Mouse (Mus musculus): ENCODE data around the gene Gm43064.

Gm43064 gene

GRCm38 (mm10) chr3:103808891-103809798 is at the start of gene Gm43064, which contains the start of the genes Dclre1b and Ap4b1:
Gm43064 (plus strand) TSS chr3:103809573.
Dclre1b (minus strand) TSS chr3:103809444.
Ap4b1 (plus strand) TSS chr3:103809520.
- in situ Hi-C loops (cut with MboI, MseI): loop anchor here (25.0 kb wide), 1 partner anchor 628 kb away; no protein-coding TSS in a partner anchor

GRCm38 (mm10) chr3:103766789-103767188 is 42.6 kb upstream of the Gm43064 start:
- in situ Hi-C loops (cut with MboI, MseI): no loop called here

DNA sequence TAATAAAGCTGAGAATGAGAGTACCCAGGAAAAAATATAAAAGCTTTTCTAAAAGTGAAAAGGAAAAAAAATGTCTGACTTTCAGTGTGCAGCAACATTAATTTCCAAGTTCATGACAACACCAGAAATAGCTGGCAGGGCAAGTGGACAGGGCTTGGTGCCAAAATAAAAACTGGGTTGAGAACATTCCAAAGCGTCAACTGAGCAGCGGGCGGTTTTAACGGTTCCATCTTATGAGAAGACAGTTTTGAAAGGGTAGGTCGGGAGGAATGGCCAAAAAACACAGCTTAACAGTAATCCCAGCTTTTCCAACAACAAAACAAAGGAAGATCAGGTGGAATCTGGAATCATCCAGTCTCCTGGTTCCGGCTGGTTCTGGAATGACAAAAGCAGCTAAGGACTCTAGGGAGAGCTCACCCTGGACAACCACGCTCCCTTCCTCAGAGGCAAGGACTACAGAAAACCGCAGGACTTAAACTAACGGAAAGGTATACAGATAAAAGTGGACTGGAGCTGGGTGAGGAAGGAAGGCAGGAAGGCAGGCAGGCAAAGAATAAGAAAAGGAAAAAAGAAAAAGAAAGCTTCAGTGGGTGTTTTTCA is 37.7 kb upstream of the Gm43064 start:
- in situ Hi-C loops (cut with MboI, MseI): no loop called here

DNA sequence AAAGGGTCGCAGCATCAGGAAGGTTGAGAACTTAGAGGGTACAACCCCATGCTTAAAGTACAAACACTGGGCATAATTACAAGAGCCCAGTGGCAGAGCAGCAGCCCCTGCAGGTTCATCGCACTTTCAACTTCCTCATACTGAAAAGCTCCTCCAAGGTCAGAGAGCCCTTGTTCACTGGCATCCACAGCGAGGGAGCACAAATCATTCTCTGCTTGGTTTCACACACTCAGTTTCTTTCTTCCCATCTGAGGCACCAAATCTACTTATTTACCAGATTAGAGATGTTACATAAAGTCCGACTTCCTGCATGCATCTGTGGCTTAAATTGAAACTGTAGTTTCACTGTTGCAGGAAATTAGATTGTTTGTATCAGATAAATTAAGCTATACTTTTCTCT is 36.5 kb upstream of the Gm43064 start:
- in situ Hi-C loops (cut with MboI, MseI): no loop called here

DNA sequence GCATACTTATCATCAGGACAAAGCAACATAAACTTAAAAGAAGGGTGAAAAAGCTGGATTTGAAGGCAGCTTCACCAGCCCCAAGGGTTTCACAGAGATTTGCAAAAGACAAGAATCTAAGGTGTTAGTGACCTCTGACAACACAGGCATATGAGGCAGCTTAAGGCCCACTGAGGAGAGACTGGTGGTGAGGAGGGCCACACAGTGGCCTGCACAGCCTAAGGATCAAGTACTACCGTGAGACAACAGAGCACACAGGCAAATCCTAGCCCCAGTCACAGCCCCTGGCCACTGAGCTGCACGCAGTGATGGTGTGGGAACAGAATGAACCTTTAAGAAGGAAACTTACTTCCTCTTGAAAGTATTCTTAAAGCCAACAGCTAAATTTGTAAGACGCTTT is 35.9 kb upstream of the Gm43064 start:
- in situ Hi-C loops (cut with MboI, MseI): no loop called here

DNA sequence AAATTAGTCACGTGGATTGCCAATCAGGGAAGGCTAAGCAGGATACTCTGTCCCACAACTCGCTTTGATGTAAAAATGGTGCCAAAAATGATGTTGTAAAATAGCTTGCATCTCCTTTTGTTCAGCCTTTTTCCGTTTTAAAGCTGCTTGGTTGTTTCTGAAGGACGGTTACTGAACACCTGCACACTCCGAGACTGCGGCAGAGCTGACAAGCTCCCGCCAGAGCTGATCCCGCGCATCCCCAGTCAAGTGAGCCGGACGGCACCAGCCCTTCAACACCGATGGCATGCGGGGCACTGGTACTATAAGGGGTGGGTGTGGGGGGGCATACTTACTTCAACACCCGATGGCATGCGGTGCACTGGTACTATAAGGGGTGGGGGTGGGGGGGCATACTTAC is 35.4 kb upstream of the Gm43064 start:
- in situ Hi-C loops (cut with MboI, MseI): no loop called here

- in situ Hi-C loops (cut with MboI, MseI): no loop called here
These were observed 31.4 kb upstream of the Gm43064 start for GRCm38 (mm10) chr3:103777940-103778339.

DNA sequence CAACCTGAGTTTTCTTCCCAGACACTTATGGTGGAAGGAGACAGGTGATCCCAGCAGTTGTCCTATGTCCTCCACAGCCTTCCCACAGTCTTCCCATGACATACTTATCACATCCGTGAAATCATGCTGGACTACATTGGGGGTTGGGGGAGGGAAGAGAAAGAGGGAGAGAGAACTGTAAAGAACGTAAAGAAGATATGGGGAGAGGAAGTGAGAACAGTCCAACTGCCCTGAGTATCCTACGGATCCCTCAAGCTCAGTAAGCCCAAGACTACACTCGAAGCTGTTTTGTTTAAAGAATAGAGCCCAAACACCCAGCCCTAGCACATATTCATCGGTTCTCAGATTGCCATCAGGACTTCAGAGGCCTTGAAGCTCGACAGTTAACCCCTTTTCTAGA is 30.7 kb upstream of the Gm43064 start:
- in situ Hi-C loops (cut with MboI, MseI): no loop called here

GRCm38 (mm10) chr3:103779183-103779582 is 30.2 kb upstream of the Gm43064 start:
- in situ Hi-C loops (cut with MboI, MseI): no loop called here

DNA sequence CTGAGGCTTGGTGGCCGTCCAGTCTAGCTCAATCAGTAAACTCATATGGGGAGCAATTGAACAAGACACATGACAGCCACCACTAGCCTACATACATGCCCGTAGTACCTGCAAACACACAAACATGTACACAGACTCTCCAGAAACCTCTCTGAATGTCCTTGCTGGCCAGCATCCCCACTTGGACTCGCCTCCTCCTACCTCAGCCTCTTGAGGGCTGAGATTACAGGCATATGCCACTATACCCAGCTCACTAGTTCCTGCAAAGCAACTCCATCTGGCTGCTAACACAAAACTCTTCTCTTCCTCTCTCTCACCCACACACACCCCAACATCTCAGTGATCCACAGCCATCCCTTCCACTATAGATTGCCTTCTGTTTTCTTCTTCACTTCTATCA is 29.1 kb upstream of the Gm43064 start:
- in situ Hi-C loops (cut with MboI, MseI): no loop called here

DNA sequence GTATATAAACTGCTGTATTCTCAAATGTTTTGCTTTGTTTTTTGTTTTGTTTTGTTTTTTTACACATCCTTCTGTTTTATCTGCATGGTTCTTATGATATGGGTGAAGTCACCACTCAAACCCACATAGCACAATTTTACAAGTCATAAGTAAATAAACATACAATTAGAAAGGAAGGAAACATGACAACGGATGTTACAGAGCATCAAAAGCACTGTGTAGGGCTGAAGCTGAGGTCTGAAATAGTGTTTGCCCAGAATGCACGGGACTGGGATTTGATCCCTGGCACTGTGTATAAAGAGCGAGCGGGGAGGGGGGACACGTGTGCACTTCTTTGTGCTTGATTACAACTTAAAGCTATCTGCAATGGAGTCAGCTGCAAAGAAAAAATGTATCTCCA is 28.6 kb upstream of the Gm43064 start:
- in situ Hi-C loops (cut with MboI, MseI): no loop called here

DNA sequence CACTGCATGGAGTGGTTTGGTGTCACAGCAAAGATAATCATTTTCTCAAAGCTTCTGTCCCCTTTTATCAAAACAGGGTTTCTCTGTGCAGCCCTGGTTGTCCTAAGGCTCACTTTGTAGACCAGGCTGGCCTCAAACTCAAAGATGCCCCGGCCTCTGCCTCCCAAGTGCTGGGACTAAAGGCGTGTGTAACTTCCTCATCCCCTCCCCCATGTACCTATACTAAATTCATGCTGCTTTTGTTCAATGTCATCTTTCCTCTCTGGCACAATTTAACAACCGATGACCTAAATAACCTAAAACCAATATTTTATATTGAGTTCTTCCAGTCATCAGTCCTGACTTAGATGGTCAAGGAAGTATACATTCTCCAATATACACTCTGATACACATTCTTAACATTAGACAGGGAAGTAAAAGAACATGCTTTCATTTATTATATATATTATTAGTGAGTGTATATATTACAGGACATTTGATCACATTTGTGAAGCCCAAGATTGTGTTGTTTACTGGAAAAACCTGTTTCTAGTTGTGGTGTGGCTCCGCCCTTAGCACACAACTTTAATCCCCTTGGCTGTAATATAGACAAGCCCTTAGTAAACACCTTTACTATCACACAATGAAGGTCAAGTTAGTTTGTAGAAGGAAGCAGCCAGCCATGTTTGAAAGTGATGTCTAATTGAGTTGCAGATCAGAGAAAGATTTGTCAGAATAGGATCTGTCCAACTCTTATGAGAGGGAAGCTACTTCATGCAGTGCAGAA is 26.3 kb upstream of the Gm43064 start:
- in situ Hi-C loops (cut with MboI, MseI): no loop called here

DNA sequence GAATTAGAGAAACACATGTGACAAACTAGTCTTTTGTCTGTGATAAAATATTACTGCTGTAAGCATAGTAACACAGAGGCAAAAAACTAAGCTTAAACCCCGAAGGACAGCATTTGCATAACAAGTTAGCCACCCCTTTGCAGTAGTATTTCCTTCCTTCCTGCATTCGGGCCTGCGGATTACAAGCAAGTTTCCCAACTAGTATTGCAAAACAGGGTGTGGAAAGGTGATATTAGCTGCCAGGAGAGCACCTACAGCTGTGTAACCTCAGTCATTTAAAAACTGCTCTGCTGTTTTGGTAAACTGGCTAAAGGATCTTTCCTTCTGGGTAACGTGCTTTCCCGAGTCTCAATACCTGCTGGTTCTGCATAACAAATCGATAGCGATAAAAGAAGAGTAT is 22.1 kb upstream of the Gm43064 start:
- in situ Hi-C loops (cut with MboI, MseI): no loop called here

- in situ Hi-C loops (cut with MboI, MseI): no loop called here
These were observed 20.3 kb upstream of the Gm43064 start for GRCm38 (mm10) chr3:103789096-103789495.

- in situ Hi-C loops (cut with MboI, MseI): loop anchor here (5.0 kb wide), 1 partner anchor 82 kb away; no protein-coding TSS in a partner anchor
These were observed 19.5 kb upstream of the Gm43064 start for GRCm38 (mm10) chr3:103789891-103790345.

DNA sequence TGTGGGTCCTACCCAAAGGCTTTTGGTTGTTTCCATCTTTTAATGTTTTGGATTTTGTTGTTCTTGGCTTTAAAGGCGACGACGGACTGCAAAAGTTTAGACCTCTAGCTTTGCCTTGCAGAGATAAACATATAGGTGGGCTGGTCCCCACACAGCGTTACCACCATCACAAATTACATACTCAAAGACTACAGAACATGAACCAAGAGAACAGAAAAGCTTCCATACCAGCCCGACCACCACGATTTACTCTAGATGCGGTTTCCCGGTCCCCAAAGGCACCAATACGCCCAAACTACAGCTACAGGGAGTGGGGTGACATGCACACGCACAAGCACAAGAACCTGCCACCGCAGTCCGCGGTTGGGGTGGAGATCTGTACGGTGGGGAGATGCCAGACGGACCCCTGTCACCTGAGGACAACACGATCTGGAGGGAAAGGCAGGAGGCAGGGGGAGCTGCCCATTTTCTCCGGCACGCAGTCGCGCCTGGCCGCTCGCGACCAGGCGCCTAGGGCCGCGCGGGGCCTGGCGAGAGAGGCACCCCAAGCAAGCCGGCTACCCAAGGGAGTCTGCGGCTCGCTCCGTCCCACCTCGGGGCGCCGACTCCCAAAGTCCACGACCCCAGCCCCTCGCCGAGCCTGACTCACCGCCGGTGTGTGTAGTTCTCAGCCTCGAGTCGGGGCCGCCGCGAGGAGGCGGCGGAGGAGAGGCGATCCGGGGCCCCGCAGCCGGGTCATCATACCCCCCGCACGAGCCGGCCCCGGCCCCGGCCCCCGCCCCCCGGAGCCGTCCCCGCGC is 18.8 kb upstream of the Gm43064 start:
- in situ Hi-C loops (cut with MboI, MseI): loop anchor here (5.0 kb wide), 1 partner anchor 82 kb away; no protein-coding TSS in a partner anchor

- in situ Hi-C loops (cut with MboI, MseI): loop anchor here (5.0 kb wide), 1 partner anchor 81 kb away; no protein-coding TSS in a partner anchor
These were observed 17.9 kb upstream of the Gm43064 start, which contains the start of gene Hipk1 for GRCm38 (mm10) chr3:103791230-103792110. Hipk1 (minus strand) TSS chr3:103791563.

DNA sequence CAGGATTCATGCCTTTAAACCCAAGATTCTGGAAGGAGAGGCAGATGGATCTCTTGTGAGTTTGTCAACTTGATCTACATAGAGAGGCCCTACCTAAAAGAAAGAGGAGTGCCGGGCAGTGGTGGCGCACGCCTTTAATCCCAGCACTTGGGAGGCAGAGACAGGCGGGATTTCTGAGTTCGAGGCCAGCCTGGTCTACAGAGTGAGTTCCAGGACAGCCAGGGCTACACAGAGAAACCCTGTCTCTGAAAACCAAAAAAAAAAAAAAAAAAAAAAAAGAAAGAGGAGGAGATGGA is 17.3 kb upstream of the Gm43064 start:
- in situ Hi-C loops (cut with MboI, MseI): loop anchor here (5.0 kb wide), 1 partner anchor 80 kb away; no protein-coding TSS in a partner anchor

- in situ Hi-C loops (cut with MboI, MseI): loop anchor here (5.0 kb wide), 1 partner anchor 80 kb away; no protein-coding TSS in a partner anchor
These were observed 16.8 kb upstream of the Gm43064 start for GRCm38 (mm10) chr3:103792566-103792965.

GRCm38 (mm10) chr3:103796389-103796788 is 13.0 kb upstream of the Gm43064 start:
- in situ Hi-C loops (cut with MboI, MseI): no loop called here

All from T-helper 1 cell (primary cell).